Mouse (Mus musculus) frontal cortex, postnatal 14 days (tissue): Measurements from ENCODE around the gene Prr15l.

ENCODE experiments used
- DNase-seq, 2 experiments: peaks; one replicate each; pipeline ENCODE4 v3.0.0; 2022; ENCODE audit warnings: low spot score in 2 of 2

Gene Prr15l

DNA sequence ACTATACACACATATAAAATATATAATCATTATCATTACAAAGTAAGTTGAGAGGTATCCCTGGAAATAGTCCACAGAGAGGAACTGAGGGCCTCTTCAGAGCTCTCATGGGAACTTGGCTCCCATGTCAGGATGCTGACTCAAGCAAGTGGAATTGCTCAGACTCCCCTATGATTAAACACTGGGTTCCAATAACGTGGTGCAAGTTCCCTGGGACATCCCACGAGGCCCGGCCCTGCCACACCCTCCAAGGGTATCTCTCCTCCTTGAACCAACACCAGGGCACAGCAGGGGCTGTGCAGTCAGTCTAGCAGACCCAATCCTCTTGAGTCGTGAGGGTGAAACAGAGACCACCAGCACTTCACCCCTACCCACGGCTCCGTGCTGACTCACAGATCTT, 8.9 kb upstream of the Prr15l start:
- DNase-seq = no peak

DNA sequence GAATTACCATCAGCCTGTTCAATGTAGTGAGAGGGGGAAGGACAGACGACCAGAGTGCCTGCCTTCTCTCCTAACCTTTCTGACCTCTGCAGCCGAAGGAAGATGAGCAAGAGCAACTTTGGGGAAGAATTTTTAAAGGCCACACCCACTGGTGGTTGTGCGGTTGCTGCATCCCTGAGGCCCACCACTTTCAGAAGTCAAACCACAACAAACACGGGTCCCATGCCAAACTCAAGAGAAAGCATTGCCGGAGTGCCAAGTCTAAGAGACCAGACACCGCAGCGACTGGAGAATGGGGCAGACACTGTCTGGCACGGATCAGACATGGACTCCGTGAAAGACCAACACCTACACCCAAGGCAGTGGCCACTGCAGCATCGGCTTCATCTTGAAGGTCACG, 3.0 kb upstream of the Prr15l start:
- DNase-seq = no peak

DNA sequence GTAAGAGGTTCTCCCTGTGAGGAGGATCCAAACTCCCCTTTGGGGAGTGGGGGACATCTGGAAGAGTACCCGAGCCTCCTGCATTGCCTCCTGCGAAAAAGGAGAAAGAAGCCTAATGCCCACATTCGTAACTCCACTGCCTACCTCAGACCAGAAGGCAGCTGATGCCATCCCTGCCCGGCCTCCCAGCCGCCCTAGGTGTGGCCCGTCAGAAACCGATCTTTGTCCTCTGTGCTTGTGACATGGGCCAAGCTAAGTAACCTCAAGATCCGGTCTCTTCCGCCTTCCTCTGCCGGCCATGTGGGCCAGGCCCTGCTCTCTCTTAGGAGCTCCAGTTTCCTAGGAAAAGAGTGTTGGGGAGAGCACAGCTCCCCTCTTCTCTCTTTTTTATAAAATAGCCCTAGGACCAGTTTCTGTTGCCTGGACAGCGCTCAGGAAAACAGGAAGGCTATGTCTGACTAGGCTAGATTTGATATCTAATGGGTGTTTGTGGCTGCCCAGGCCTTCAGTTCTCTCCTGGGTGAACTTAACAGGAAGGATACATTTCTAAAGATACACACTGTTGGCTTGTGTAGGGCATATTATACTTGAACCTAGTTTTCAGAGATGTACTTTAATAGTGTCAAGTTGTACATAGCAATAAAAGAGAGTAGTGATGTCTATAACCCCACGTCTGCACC, 2.3 kb upstream of the Prr15l start:
- DNase-seq = no peak

DNA sequence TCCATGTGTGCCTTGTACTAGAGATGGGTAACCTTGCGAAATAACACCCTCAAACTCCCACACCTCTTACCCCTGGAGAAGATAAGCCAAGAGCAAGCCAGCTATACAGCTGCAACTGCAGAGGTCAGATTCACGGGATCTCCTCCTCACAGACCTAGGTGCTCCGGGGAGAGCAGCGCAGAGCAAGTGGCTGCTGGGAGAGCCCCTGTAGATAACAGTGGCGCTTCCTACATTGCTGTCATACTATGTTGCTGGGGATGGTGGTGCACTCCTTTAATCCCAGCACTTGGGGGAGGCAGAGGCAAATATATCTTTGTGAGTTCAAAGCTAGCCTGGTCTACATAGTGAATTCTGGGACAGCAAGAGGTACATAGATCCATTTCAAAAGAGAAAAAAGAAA, 1.3 kb upstream of the Prr15l start:
- DNase-seq = no peak

DNA sequence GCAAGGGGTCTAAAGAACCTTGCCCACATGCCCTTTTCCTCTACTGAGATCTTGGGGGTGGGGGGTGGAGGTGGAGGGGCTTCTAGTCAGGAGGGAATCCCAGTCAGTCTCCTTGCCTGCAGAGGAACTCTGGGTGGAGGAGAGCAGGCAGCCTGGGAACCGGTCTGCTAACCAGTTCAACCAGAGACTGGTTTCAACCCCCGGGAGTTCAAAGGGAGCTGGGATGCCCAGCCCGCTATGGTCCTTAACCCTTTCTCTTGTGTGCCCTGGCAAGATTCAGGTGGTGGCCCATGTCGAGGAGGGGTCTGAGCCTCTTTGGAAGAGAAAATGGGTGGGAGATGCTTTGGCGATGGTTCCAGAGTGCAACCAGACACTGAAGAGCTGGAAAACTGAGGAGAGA, 787 bp downstream of the Prr15l start:
- no peak for DNase-seq

DNA sequence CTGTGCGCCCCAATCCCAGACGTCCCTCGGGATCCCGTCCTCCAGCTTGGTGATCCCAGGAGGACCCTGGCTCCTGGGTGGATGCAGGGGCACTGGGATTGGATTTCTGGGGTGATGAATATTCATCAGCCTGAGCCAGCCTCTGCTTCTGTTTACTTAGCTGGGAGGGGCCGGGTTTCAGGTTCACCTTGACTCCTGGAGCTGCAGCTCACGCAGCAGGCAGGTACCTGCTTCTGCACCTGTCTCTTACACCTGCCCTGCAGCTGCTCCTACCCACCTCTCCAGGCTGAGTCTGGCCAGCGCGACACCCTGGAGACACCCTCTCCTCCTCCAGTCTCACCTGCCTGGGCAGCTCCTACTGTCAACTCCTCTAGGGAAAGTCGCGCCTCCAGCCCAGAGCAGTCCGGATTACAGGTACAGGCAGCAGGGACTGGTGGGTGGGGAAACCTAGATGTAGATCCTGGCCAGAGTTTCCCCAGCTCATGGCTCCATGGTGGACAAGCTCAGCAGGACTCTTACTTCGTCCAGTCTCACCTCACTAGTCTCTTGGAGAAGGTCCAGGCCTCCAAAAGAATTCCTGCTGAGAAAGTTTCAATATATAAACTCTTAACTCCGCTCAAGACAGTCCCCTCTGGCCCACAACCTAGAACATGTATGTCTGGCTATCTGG, 1.3 kb downstream of the Prr15l start:
- DNase-seq = no peak

DNA sequence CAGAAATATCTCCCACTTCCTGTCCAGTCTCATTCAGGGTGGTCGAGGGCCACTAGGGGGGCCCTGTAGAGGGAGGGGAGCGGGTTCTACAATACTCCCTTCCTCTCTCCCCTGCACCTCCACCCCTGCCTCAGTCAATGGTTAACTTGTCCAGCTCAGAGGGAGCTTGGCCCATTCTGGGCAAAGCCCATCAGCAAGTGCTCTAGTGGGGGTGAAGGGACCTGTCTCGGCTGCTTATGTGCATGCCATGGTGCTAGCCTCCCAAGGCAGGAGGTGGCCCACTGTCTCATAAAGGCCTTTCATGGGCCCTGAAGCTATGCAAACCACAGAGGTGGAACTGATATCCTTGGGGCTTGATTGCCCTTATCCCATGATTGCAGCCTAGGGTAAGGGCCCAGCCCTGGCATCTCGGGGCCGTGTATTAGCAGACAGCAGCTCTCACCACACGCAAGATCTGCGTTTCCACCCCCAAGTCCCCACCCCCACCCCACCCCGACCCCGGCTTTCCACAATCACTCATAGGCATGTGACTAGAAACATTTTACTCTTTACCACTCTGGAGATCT, 1.9 kb downstream of the Prr15l start:
- DNase-seq = no peak

DNA sequence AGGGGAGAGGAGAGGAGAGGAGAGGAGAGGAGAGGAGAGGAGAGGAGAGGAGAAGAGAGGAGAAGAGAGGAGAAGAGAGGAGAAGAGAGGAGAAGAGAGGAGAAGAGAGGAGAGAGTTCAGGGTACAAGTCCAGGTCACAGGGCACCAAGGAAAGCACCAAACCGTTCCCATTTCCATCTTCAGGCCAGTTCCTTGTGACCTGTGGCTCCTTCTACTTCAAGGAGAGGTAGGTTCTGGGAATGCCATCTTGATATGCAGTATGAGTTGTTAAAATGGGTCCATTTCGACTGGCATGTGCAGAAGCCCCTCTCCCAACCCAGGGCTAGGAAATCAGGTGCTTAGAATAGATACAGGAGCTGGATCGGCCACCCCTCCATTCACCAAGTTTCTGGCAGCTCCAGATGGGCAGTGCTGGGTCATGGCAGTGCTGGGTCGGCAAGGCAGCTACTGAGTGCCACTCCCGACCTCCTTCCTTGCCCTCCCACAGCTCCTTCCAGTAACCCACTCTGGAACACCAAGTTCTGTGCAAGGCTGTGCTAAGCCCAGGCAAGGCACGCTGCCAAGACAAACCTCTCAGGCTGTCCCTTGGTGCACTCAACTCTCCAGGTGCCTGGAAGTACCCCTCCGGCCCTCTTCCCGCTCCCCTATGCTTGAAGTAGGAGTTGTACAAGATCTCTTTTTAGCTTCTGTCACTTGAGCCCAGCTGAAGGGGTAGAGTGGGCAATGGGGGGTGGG, 3.6 kb downstream of the Prr15l start:
- DNase-seq = no peak

DNA sequence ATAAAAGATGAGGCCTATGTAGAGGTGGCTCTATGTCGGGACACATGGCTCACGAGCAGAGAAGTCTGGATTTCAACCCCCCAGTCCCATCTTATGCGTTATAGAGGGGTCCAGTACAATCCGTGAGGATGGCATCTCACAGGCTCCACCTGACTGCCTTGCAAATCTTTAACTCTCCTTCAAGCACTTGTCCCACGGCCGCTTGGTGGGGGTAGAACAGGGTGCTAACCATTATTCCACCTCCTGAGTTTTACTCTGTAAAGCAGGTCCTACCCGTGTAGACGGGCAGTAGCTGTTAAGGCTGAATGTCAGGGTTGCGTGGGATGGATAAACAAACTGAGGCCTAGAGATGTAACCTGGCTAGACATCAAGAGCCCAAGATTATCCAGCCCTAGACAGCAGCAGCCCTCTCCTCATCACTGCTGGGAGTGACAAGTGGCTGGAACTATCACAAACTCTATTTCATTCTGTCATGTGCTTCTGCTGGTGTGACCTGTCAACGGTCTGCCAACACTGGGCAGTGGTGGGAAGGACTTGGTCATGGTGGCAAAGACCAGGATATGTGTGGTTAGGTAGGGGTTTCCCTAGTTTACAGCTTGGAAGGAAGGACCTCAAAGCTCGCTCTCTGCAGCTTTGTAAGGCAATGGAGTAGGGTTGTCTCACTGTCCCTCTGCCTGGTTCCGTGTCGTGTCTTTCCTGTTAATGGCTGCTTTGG, 5.8 kb downstream of the Prr15l start:
- DNase-seq = no peak

DNA sequence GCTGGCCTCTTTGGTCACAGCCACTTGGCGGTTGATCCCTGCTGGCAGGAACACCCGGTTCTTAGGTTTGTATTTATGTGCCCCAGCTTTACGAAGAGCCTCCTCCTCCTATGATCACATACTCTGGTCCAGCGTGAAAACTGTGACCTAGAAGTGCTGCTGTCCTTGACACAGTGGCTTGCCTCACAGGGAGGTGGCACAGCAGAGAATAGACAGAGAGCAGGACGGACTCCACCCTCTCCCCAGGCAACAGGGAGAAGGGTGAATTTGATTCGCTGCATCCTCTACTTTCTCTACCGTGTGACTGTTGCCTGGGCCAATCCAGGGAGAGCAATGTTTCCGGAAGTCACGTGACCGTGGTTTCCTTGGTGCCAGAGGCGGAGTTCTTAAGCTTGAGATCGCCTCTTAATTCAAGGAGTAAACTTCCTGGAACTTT, 7.0 kb downstream of the Prr15l start:
- peak in 1 of 2 experiments; percentile 39 for DNase-seq

DNA sequence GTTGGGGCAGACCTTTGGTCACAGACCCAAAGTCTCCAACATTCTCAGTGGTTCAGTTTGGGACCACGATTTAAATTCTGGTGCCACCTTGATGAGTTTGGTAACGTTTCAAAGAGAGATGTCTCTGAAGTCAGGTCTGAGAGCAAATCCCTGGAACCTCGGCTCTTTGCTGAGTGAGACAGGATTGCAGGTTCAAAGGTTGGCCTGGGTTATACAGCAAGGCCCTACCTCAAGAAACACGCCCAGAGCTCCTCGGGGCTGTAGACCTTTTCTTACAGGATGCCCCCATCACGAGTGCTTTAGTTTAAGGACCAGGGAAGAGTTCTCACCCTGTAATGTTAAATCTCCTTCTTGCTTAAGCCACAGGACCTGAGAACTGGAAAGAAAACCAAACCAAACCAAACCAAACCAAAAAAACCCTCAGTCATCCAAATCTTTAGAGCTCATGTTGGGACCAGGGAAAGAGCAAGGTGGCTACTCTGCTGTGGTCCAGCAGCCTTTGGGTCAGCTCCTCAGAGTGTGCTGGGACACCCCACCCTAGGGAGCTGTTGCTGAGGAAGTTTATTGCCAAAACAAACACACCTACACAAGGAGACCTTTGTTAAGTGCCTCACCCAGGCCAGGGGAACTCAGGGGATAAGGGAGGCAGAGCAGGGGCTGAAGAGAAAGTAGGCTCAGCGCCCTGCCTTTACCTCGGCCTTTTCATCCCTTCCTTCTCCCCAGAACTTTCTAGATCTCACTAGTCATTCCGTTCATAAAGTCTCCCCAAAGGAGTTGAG, 8.2 kb downstream of the Prr15l start:
- no peak for DNase-seq

DNA sequence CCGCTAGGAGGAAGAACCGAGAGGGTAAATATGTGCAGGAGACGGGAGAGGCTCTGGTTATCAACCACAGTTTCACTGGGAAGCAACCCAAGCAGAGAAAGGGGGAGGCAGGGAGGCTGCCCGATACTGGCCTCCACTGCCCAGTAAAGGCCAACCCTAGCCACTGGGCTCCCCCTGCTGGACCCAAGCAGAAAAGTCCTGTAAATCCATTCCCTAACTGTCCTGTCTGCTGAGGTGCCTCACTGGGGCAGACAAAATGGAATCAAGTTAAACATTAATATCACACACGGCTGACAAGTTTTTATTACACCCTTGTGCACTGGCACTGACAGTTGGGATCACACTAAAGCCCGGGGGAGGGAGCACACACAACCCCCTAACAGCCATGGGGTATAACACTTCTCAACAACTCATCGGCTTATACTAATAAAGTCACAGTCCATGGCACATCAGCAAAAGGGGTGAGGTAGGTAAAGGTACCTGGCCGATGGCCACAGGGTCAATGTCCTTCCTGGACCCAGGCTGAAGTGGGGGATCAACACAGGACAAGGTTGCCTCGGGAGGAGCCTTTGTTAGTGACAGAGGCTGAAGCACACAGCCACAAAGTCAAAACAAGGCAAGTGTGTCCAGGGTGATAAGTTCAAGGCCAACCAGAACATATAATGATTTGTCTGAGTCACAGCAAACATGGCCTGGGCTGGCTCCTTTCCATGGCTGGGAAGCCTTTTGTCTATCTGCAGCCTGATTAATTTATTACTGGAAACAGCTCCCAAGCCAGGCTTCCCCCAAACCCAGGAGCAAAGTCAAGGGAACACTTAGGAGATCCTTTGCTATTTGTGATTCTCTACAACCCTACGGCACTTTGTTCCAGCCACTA, 9.9 kb downstream of the Prr15l start:
- DNase-seq = no peak

DNA sequence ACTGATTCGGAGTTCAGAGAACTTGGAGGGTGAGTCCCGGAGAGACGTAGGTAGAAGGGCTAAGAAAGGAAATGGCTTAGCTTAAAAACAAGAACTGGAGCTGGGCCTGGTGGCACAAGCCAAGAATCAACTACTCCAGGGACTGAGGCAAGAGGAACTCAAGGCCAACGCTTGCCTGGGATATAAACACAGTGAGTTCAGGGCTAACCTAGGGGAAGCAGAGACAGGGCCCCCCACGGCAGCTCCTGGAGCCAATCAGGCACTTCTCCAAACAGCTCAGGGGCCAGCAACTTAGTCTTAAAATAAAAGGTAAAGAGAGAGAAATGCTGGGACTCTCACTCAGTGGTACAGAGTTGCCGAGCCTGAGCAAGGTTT, 10.5 kb downstream of the Prr15l start:
- no peak for DNase-seq

DNA sequence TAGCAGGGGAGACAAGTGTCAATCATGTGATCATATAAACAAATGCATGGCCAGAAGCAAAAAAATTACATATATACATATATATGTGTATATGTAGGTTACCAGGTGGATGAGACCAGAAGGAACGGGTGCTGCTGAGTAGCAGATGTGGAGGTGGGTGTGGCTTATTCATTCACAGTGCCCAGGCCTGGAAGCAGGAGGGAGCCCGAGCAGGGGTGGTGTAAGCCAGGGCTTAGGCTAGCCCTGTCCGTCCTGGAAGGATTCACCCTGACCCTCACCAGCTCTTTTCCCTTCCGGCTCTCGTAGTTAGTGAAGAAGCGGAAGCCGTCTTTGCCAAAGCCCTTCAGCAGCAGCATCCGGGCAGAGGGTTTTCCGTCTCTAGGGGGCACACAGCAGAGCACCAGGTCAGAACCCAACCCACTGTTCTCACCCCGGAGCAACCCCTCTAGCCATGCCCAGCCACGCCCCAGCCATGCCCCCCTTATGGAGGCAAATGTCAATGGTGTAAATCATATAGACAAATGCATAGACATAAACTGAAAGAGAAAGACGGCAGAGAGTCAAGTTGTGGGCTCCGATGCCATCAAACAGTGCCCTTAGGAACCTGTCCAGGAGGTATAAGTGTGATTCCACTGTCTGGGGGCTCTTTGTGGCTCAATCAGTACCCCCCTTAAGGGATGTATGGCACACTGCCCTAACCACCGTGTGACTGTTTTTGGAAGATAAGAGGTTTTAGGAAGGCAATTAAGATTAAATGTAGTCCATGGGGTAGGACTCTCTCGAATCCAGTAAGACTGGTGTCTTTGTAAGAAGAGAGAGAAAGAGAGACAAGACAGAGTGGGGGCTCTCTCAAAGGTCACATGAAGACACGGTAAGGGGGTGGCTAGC, 12.9 kb downstream of the Prr15l start:
- no peak for DNase-seq

DNA sequence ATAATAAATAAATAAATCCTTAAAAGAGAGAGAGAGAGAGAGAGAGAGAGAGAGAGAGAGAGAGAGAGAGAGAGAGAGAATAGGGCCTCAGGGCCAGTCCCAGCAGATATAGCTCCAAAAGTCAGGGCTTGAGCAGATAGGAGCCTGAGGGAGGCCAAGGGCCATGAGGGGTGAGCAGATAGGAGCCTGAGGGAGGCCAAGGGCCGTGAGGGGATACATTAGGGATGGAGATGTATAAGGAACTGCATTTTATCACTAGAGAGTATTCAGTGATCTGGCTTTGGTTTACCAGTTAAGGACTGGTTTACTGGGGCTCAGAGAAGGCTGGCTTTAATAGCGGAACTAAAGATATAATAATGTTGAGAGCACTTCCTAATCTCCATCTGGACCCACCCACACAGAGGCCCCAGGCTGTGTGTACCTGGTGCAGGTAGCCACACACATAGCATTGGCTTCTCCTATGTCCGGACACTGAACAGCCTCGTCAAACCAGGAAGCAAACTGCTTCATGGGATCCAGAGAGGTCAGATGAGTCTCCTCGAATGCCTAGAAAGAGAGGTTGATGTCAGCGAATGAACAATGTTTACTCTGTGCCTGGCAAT, 14.2 kb downstream of the Prr15l start:
- no peak for DNase-seq

DNA sequence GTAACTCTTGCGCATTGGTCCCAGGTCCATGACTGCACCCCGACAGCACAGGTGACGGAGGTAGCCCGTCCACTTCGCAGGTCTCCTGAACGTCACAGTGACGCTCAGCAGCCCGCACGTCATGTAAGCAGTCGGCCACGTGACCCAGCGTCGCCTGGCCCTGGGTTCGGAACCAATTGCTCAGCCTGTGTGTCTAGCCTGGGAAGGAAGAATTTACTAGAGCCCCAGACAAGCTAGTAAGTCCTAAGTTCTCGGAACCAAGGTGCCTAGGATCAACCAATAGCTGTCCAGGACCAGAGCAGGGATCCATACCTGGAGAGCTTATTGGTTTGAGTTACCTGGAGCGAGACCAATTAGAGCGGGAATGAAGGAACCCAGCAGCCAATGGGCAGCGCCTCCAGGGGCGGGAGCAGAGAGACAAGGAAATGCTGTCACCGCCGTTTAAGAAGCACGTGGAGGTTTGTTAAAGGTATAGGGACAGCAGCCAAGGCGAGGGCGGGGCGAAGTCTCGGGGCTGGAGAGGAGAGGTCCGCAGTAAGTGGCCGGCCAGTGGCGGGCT, 15.9 kb downstream of the Prr15l start, which contains the start of gene Pnpo:
Pnpo (minus strand) TSS at position 241 of the 559 bp plus-strand sequence.
- peak; percentile 85 to 94 for DNase-seq

DNA sequence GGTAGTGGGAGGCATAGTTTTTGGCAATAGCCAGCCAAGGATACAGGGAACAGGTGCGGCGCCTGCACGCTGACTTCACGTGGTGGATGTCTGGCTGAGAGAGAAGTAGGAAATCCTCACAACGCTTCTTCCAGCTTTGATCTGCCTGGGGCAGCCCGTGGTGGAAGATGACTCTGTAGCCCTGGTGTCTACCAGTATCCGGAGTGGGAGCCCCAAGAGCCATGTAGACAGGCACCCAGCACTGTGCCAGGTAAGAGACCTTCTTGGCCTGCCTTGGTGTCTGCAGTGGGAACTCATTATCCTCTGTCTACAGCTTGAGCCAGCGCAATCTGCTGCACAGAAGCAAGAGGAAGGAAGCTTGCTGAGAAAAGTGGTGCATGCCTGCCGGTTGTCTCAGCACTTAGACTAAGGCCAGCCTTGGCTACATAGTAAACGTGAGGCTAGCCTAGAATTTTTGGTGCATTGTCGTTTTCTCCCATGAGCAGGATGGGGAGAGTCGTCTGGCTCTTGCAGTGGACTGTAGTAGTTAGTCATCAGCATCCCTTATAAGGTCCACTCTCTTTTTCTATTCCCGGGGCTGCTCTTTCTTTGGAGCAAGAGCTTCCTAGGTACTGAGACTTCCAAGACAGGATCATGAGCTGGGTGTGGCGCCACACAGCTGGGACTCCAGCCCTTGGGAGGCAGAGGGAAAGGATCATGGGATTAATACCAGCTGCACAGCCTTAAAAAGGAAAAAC, 17.1 kb downstream of the Prr15l start:
- no peak for DNase-seq

DNA sequence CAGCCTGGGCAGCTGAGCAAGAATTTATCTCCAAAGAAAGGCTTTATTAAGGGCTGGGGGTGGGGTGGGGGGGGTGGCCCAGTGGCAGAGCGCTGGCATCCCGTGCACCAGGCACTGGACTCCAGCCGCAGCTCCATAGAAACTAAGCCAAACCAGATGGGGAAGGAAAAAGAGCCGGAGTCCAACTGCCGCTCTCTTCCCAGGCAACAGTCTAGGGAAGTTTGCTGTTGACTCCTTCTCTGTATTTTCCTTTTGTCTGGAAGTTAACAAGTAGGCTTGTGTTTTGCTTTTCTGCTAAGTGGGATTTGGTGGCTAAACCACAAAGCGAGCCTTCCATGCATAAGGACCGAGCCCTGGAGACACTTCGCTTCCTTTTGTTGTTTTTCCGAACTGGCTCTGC, 18.6 kb downstream of the Prr15l start:
- DNase-seq = no peak
